8 mouse cellular contexts compared by ENCODE assay signal in genomic region chr10:63244746-63245145, GRCm38 (mm10). TPM values are rescaled to one million over a fixed set of nuclear protein-coding genes. Genes with fewer than 3 reads are reported as not detected.
DNase-seq lines count a peak whose midpoint lies in the region; ATAC-seq and TF ChIP-seq lines count a peak whose summit lies in the region.

No protein-coding gene starts in this region.

- TF ChIP-seq CTCF in embryonic fibroblast, embryonic 13.5 days (IDR thresholded peaks at IDR 0.05; ENCODE audit: borderline replicate concordance, insufficient read depth, low read length) = peak; percentile 50; the same call in 1 of the 2 replicates

- H3K27me3 ChIP-seq in liver, embryonic 16.5 days (ENCODE audit: control insufficient read depth, insufficient read depth, low read depth, low read length) = no peaks in the 10 kb centered on the region; the same call in 1 of the 2 replicates
- H3K27me3 ChIP-seq in neural tube, embryonic 14.5 days (ENCODE audit: control insufficient read depth, insufficient read depth, low read length) = no peaks in the 10 kb centered on the region

- no peak overlapping the region for H3K27ac ChIP-seq in embryonic fibroblast, embryonic 13.5 days (ENCODE audit: insufficient read depth, low read length)
- peak overlapping the region; percentile 100 for H3K27ac ChIP-seq in liver, embryonic 16.5 days (ENCODE audit: low read length)
- no peak overlapping the region for H3K27ac ChIP-seq in neural tube, embryonic 14.5 days (ENCODE audit: low read depth, low read length)

- H3K36me3 ChIP-seq in liver, embryonic 16.5 days (ENCODE audit: control insufficient read depth, insufficient read depth) = peaks cover 3% of the 10 kb centered on the region
- no peaks in the 10 kb centered on the region for H3K36me3 ChIP-seq in neural tube, embryonic 14.5 days (ENCODE audit: control insufficient read depth, insufficient read depth, low read length)

- peak overlapping the region; percentile 70 for H3K4me2 ChIP-seq in liver, embryonic 16.5 days (ENCODE audit: low read depth, low read length)
- peak overlapping the region; percentile 64 for H3K4me2 ChIP-seq in neural tube, embryonic 14.5 days (ENCODE audit: low read depth, low read length)

- peak overlapping the region; percentile 98 for H3K4me3 ChIP-seq in embryonic fibroblast, embryonic 13.5 days (ENCODE audit: insufficient read depth, low read length)
- H3K4me3 ChIP-seq in liver, embryonic 16.5 days (ENCODE audit: low read depth, low read length) = peak overlapping the region; percentile 100
- H3K4me3 ChIP-seq in neural tube, embryonic 14.5 days (ENCODE audit: low read depth, low read length) = peak overlapping the region; percentile 64

- DNase-seq in CD4-positive, CD25-positive, alpha-beta regulatory T cell, adult 2 months (ENCODE audit: low read depth, low spot score) = peak; percentile 58
- peak; percentile 63 for DNase-seq in MN1 (ENCODE audit: low spot score)
- peak; percentile 5 for DNase-seq in hindlimb bud, embryonic 11.5 days (ENCODE audit: extremely low spot score, low read depth, low spot score)
- no peak for DNase-seq in right cerebral cortex, postnatal 4 days

- no peak for ATAC-seq in CD4-positive, CD25-positive, alpha-beta regulatory T cell, adult 4 months
- ATAC-seq in liver, embryonic 16.5 days (ENCODE audit: low read depth) = no peak
- no peak for ATAC-seq in neural tube, embryonic 14.5 days (ENCODE audit: low read depth)

- H3K9me3 ChIP-seq in liver, embryonic 16.5 days (replicated peaks; ENCODE audit: control insufficient read depth, low read length) = no peaks in the 10 kb centered on the region
- H3K9me3 ChIP-seq in neural tube, embryonic 14.5 days (ENCODE audit: control insufficient read depth, low read length) = no peaks in the 10 kb centered on the region

- H3K4me1 ChIP-seq in embryonic fibroblast, embryonic 13.5 days (ENCODE audit: control insufficient read depth, insufficient read depth, low read length) = peaks cover 3% of the 10 kb centered on the region; the same call in 1 of the 2 replicates
- peaks cover 11% of the 10 kb centered on the region for H3K4me1 ChIP-seq in liver, embryonic 16.5 days (ENCODE audit: control insufficient read depth, low read depth, low read length)
- H3K4me1 ChIP-seq in neural tube, embryonic 14.5 days (ENCODE audit: control insufficient read depth, insufficient read depth, low read length) = peaks cover 12% of the 10 kb centered on the region

- 17% methylated on average over 5 of the region's 5 CpGs for WGBS in liver, embryonic 16.5 days (ENCODE audit: insufficient replicate concordance)
- 15% methylated on average over 5 of the region's 5 CpGs for WGBS in neural tube, embryonic 14.5 days

- TF ChIP-seq POLR2A in embryonic fibroblast, embryonic 13.5 days (IDR thresholded peaks at IDR 0.05; ENCODE audit: low read depth, low read length) = no peak

- H3K9ac ChIP-seq in liver, embryonic 16.5 days (ENCODE audit: low read depth, low read length) = peak overlapping the region; percentile 100
- no peak overlapping the region for H3K9ac ChIP-seq in neural tube, embryonic 14.5 days (replicated peaks; ENCODE audit: low read depth, low read length)

RNA-seq across cellular contexts. Expression of gene Herc4, which starts 1.1 kb away (rescaled TPM):
- polyA plus RNA-seq in CD4-positive, CD25-positive, alpha-beta regulatory T cell, adult 4 months (2017; shearing (Covaris generic)) = 100 to 1,000 TPM in 1 of 2 experiments, 10 to 100 TPM in 1; 70.4 to 105 TPM
- 49.7 and 57.2 TPM in 2 replicates for polyA plus RNA-seq in embryonic fibroblast, embryonic 13.5 days (2011; ENCODE audit: insufficient read length, low read depth, missing spikeins)
- 27.9 and 28.3 TPM in 2 replicates for polyA plus RNA-seq in liver, embryonic 16.5 days (2015; fragmentation: Nextera tagmentation; extraction: Ambion mirVana)
- polyA plus RNA-seq in neural tube, embryonic 14.5 days (2014; fragmentation: Nextera tagmentation; extraction: Ambion mirVana) = 29.5 and 33.2 TPM in 2 replicates

RNA-seq across cellular contexts. Expression of gene Mypn, which starts 41.0 kb away (rescaled TPM):
- polyA plus RNA-seq in CD4-positive, CD25-positive, alpha-beta regulatory T cell, adult 4 months (2017; shearing (Covaris generic)) = not detected
- not detected in 2 replicates for polyA plus RNA-seq in embryonic fibroblast, embryonic 13.5 days (2011; ENCODE audit: insufficient read length, low read depth, missing spikeins)
- 0.23 and 0.41 TPM in 2 replicates for polyA plus RNA-seq in liver, embryonic 16.5 days (2015; fragmentation: Nextera tagmentation; extraction: Ambion mirVana)
- 0.71 and 1.1 TPM in 2 replicates for polyA plus RNA-seq in neural tube, embryonic 14.5 days (2014; fragmentation: Nextera tagmentation; extraction: Ambion mirVana)
